Mouse (Mus musculus): ENCODE results near the gene Tmem232. TPM values are rescaled to one million over a fixed set of nuclear protein-coding genes. Genes with fewer than 3 reads are reported as not detected.
"Not testable (repeated sequence)": the region's sequence is repeated elsewhere in the genome, so short reads cannot be mapped to it uniquely, and the experiment has no call there.

The Tmem232 gene
- polyA plus RNA-seq, 1 experiment from 2014 or later = not detected

- Histone ChIP-seq H3K4me1 (peaks cover 3% of the 10 kb centered on the region; the same call in 1 of the 2 replicates), H3K36me3 (no peaks in the 10 kb centered on the region), H3K27ac (no peak overlapping the region), H3K27me3 (ENCODE audit: insufficient read depth, poor library complexity, severe bottlenecking) (no peaks in the 10 kb centered on the region), H3K4me3 (no peak overlapping the region), H3K9me3 (no peaks in the 10 kb centered on the region)
- DNase-seq (ENCODE audit: low spot score) = no peak
These were observed 89.8 kb downstream of the Tmem232 start for GRCm38 (mm10) chr17:65450818-65451217.

- not testable (repeated sequence) for H3K9me3 ChIP-seq
These were observed 102.7 kb downstream of the Tmem232 start for GRCm38 (mm10) chr17:65437906-65438305.

GRCm38 (mm10) chr17:65419124-65419523 is 121.5 kb downstream of the Tmem232 start:
- no peak for DNase-seq (ENCODE audit: low spot score)
- no peaks in the 10 kb centered on the region for H3K27me3 ChIP-seq (ENCODE audit: insufficient read depth, poor library complexity, severe bottlenecking)

More at GRCm38 (mm10) chr17:65437906-65438305, 102.7 kb downstream of the Tmem232 start:
- not testable (repeated sequence) for H3K27me3 ChIP-seq (ENCODE audit: insufficient read depth, poor library complexity, severe bottlenecking); H3K36me3 ChIP-seq; H3K4me3 ChIP-seq; H3K27ac ChIP-seq; H3K4me1 ChIP-seq; DNase-seq (ENCODE audit: low spot score)
- WGBS = 91% methylated on average over 12 of the region's 12 CpGs

GRCm38 (mm10) chr17:65405309-65405708 is 135.3 kb downstream of the Tmem232 start:
- no peaks in the 10 kb centered on the region for H3K27me3 ChIP-seq (ENCODE audit: insufficient read depth, poor library complexity, severe bottlenecking)
- WGBS = 48% methylated on average over 9 of the region's 9 CpGs
- H3K4me1 ChIP-seq = no peaks in the 10 kb centered on the region
- no peak overlapping the region for H3K27ac ChIP-seq
- no peaks in the 10 kb centered on the region for H3K36me3 ChIP-seq
- no peak for DNase-seq (ENCODE audit: low spot score)
- H3K4me3 ChIP-seq = no peak overlapping the region
- H3K9me3 ChIP-seq = no peaks in the 10 kb centered on the region

More at GRCm38 (mm10) chr17:65419124-65419523, 121.5 kb downstream of the Tmem232 start:
- Histone ChIP-seq H3K4me1 (no peaks in the 10 kb centered on the region), H3K27ac (no peak overlapping the region), H3K36me3 (no peaks in the 10 kb centered on the region), H3K4me3 (no peak overlapping the region), H3K9me3 (no peaks in the 10 kb centered on the region)

- no peaks in the 10 kb centered on the region for H3K4me1 ChIP-seq
- no peaks in the 10 kb centered on the region for H3K27me3 ChIP-seq (ENCODE audit: insufficient read depth, poor library complexity, severe bottlenecking)
- 84% methylated on average over 1 of the region's 1 CpGs for WGBS
- H3K27ac ChIP-seq = no peak overlapping the region
- no peaks in the 10 kb centered on the region for H3K9me3 ChIP-seq
- no peaks in the 10 kb centered on the region for H3K36me3 ChIP-seq
- DNase-seq (ENCODE audit: low spot score) = no peak
- H3K4me3 ChIP-seq = no peak overlapping the region
These were observed 139.7 kb downstream of the Tmem232 start for GRCm38 (mm10) chr17:65400914-65401313.

GRCm38 (mm10) chr17:65384411-65384962 is 156.1 kb downstream of the Tmem232 start:
- no peaks in the 10 kb centered on the region for H3K4me1 ChIP-seq
- H3K27ac ChIP-seq = no peak overlapping the region
- H3K4me3 ChIP-seq = no peak overlapping the region
- WGBS = 81% methylated on average over 9 of the region's 9 CpGs
- H3K36me3 ChIP-seq = no peaks in the 10 kb centered on the region
- H3K9me3 ChIP-seq = no peaks in the 10 kb centered on the region
- DNase-seq (ENCODE audit: low spot score) = no peak
- H3K27me3 ChIP-seq (ENCODE audit: insufficient read depth, poor library complexity, severe bottlenecking) = no peaks in the 10 kb centered on the region

GRCm38 (mm10) chr17:65370034-65370780 is 170.4 kb downstream of the Tmem232 start:
- H3K4me3 ChIP-seq = no peak overlapping the region
- no peaks in the 10 kb centered on the region for H3K36me3 ChIP-seq
- H3K4me1 ChIP-seq = no peaks in the 10 kb centered on the region
- no peak overlapping the region for H3K27ac ChIP-seq
- no peaks in the 10 kb centered on the region for H3K27me3 ChIP-seq (ENCODE audit: insufficient read depth, poor library complexity, severe bottlenecking)
- no peaks in the 10 kb centered on the region for H3K9me3 ChIP-seq
- 30% methylated on average over 7 of the region's 7 CpGs for WGBS
- peak; percentile 83 for DNase-seq (ENCODE audit: low spot score)

- no peaks in the 10 kb centered on the region for H3K4me1 ChIP-seq
- H3K9me3 ChIP-seq = no peaks in the 10 kb centered on the region
- whole genome bisulfite sequencing = 68% methylated on average over 3 of the region's 3 CpGs
- no peak overlapping the region for H3K4me3 ChIP-seq
- no peak overlapping the region for H3K27ac ChIP-seq
- no peak for DNase-seq (ENCODE audit: low spot score)
- no peaks in the 10 kb centered on the region for H3K27me3 ChIP-seq (ENCODE audit: insufficient read depth, poor library complexity, severe bottlenecking)
- H3K36me3 ChIP-seq = no peaks in the 10 kb centered on the region
These were observed 174.9 kb downstream of the Tmem232 start for GRCm38 (mm10) chr17:65365535-65366254.

- 82% methylated on average over 8 of the region's 8 CpGs for WGBS
- Histone ChIP-seq H3K4me3 (no peak overlapping the region), H3K9me3 (no peaks in the 10 kb centered on the region), H3K27ac (no peak overlapping the region), H3K27me3 (ENCODE audit: insufficient read depth, poor library complexity, severe bottlenecking) (no peaks in the 10 kb centered on the region), H3K36me3 (no peaks in the 10 kb centered on the region), H3K4me1 (no peaks in the 10 kb centered on the region)
- no peak for DNase-seq (ENCODE audit: low spot score)
These were observed 188.7 kb downstream of the Tmem232 start for GRCm38 (mm10) chr17:65351836-65352235.

- Histone ChIP-seq H3K27ac (no peak overlapping the region), H3K27me3 (ENCODE audit: insufficient read depth, poor library complexity, severe bottlenecking) (no peaks in the 10 kb centered on the region), H3K36me3 (no peaks in the 10 kb centered on the region), H3K9me3 (no peaks in the 10 kb centered on the region), H3K4me1 (no peaks in the 10 kb centered on the region), H3K4me3 (no peak overlapping the region)
- 85% methylated on average over 4 of the region's 4 CpGs for WGBS
- no peak for DNase-seq (ENCODE audit: low spot score)
These were observed 200.6 kb downstream of the Tmem232 start for GRCm38 (mm10) chr17:65340016-65340415.

- 88% methylated on average over 8 of the region's 8 CpGs for WGBS
These were observed 209.8 kb downstream of the Tmem232 start for GRCm38 (mm10) chr17:65330759-65331158.

GRCm38 (mm10) chr17:65325249-65325648 is 215.3 kb downstream of the Tmem232 start:
- no peak overlapping the region for H3K4me3 ChIP-seq
- H3K36me3 ChIP-seq = no peaks in the 10 kb centered on the region
- H3K4me1 ChIP-seq = no peaks in the 10 kb centered on the region
- DNase-seq (ENCODE audit: low spot score) = no peak
- no peaks in the 10 kb centered on the region for H3K9me3 ChIP-seq
- H3K27ac ChIP-seq = no peak overlapping the region
- no peaks in the 10 kb centered on the region for H3K27me3 ChIP-seq (ENCODE audit: insufficient read depth, poor library complexity, severe bottlenecking)
- WGBS = 23% methylated on average over 2 of the region's 2 CpGs

More at GRCm38 (mm10) chr17:65330759-65331158, 209.8 kb downstream of the Tmem232 start:
- Histone ChIP-seq H3K4me3 (no peak overlapping the region), H3K27ac (no peak overlapping the region), H3K9me3 (no peaks in the 10 kb centered on the region), H3K4me1 (no peaks in the 10 kb centered on the region), H3K36me3 (no peaks in the 10 kb centered on the region), H3K27me3 (ENCODE audit: insufficient read depth, poor library complexity, severe bottlenecking) (no peaks in the 10 kb centered on the region)
- no peak for DNase-seq (ENCODE audit: low spot score)

GRCm38 (mm10) chr17:65320623-65321022 is 220.0 kb downstream of the Tmem232 start:
- Histone ChIP-seq H3K27ac (no peak overlapping the region), H3K36me3 (no peaks in the 10 kb centered on the region), H3K4me3 (no peak overlapping the region), H3K27me3 (ENCODE audit: insufficient read depth, poor library complexity, severe bottlenecking) (no peaks in the 10 kb centered on the region), H3K9me3 (no peaks in the 10 kb centered on the region), H3K4me1 (no peaks in the 10 kb centered on the region)
- WGBS = 84% methylated on average over 6 of the region's 6 CpGs
- no peak for DNase-seq (ENCODE audit: low spot score)
